Mouse (Mus musculus): Measurements from ENCODE around the gene Usp40. TPM values are rescaled to one million over a fixed set of nuclear protein-coding genes. Genes with fewer than 3 reads are reported as not detected.

Usp40 gene
- polyA plus RNA-seq, 1 experiment from 2014 or later, result 22.4 TPM

DNA sequence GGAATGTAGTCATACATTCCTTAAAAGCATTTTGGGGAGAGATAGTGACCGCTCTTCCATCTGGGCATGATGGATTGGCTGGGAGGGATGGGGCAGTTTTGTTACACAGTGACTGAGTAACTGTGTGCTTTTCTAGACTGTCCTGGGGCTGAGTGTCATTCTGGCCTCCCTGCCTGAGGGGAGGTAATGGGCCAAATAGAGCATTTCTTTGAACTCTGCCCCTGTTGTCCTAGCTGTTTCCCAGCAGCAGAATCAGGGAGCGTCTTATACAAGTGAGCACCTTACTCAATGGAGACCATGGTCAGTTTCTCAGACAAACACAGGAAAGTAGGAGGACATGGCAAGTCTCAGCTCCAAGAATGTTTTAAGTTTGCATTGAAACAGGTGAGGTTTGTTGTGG, 111.4 kb downstream of the Usp40 start:
- no peaks in the 10 kb centered on the region for H3K36me3 ChIP-seq (ENCODE audit: control insufficient read depth, insufficient read depth, low read length)
- 92% methylated on average over 2 of the region's 2 CpGs for WGBS
- no peak for DNase-seq
- H3K27me3 ChIP-seq (ENCODE audit: control insufficient read depth, insufficient read depth, low read length), result no peaks in the 10 kb centered on the region
- H3K9ac ChIP-seq (replicated peaks; ENCODE audit: low read length), result no peak overlapping the region
- H3K4me1 ChIP-seq (ENCODE audit: control insufficient read depth, insufficient read depth, low read length), result no peaks in the 10 kb centered on the region
- H3K4me3 ChIP-seq (replicated peaks; ENCODE audit: low read depth, low read length), result no peak overlapping the region
- no peak overlapping the region for H3K27ac ChIP-seq (replicated peaks; ENCODE audit: low read depth, low read length)
- no peak overlapping the region for H3K4me2 ChIP-seq (ENCODE audit: low read length)
- H3K9me3 ChIP-seq (ENCODE audit: control insufficient read depth, low read length), result no peaks in the 10 kb centered on the region
- ATAC-seq (ENCODE audit: low FRiP score, low TSS enrichment), result no peak

Small RNAs within 50 kb of the gene (microRNA-seq; reads per million reads assigned to microRNA genes)
- not detected for gene Gm25198

Other genes with a start within 250 kb of the Usp40 start
- gene Sag, start 204.9 kb downstream of the Usp40 start, polyA plus RNA-seq (2014; fragmentation: Nextera tagmentation; extraction: Ambion mirVana), result 2.1 and 3.0 TPM in 2 replicates
- gene Dgkd, start 155.3 kb downstream of the Usp40 start, polyA plus RNA-seq (2014; fragmentation: Nextera tagmentation; extraction: Ambion mirVana), result 48.0 and 50.2 TPM in 2 replicates
- gene Ugt1a10, start 46.8 kb upstream of the Usp40 start, polyA plus RNA-seq (2014; fragmentation: Nextera tagmentation; extraction: Ambion mirVana), result not detected in 2 replicates
- gene Ugt1a9, start 62.2 kb upstream of the Usp40 start, polyA plus RNA-seq (2014; fragmentation: Nextera tagmentation; extraction: Ambion mirVana), result not detected in 2 replicates
- not detected in 2 replicates for gene Ugt1a8, start 79.3 kb upstream of the Usp40 start, polyA plus RNA-seq (2014; fragmentation: Nextera tagmentation; extraction: Ambion mirVana)
- 0.24 and 0.99 TPM in 2 replicates for gene Ugt1a7c, start 86.5 kb upstream of the Usp40 start, polyA plus RNA-seq (2014; fragmentation: Nextera tagmentation; extraction: Ambion mirVana)
- gene Ugt1a6b, start 94.7 kb upstream of the Usp40 start, polyA plus RNA-seq (2014; fragmentation: Nextera tagmentation; extraction: Ambion mirVana), result 0.13 TPM in 1 of 2 replicates, not detected in the other
- gene Ugt1a6a, start 126.3 kb upstream of the Usp40 start, polyA plus RNA-seq (2014; fragmentation: Nextera tagmentation; extraction: Ambion mirVana), result 0.58 and 0.72 TPM in 2 replicates
- not detected in 2 replicates for gene Ugt1a5, start 157.5 kb upstream of the Usp40 start, polyA plus RNA-seq (2014; fragmentation: Nextera tagmentation; extraction: Ambion mirVana)
- gene Ugt1a2, start 192.1 kb upstream of the Usp40 start, polyA plus RNA-seq (2014; fragmentation: Nextera tagmentation; extraction: Ambion mirVana), result not detected in 2 replicates
- 12.9 and 14.2 TPM in 2 replicates for gene Dnajb3, start 197.2 kb upstream of the Usp40 start, polyA plus RNA-seq (2014; fragmentation: Nextera tagmentation; extraction: Ambion mirVana)
- not detected in 2 replicates for gene Ugt1a1, start 203.4 kb upstream of the Usp40 start, polyA plus RNA-seq (2014; fragmentation: Nextera tagmentation; extraction: Ambion mirVana)
- gene Mroh2a, start 218.4 kb upstream of the Usp40 start, polyA plus RNA-seq (2014; fragmentation: Nextera tagmentation; extraction: Ambion mirVana), result 0.66 and 1.8 TPM in 2 replicates